Mouse (Mus musculus) olfactory bulb, adult 2 months (tissue): ENCODE measurements around the gene Wdr4. TPM values are rescaled to one million over a fixed set of nuclear protein-coding genes. Genes with fewer than 3 reads are reported as not detected.

Experiments
- H3K27ac ChIP-seq: fragments of 200-500 bp; 2 replicates; pipeline ENCODE4 v1.5.1; 2012; ENCODE audit warnings: low read depth, low read length; ENCODE audit not compliant: insufficient read depth
- H3K4me1 ChIP-seq: fragments of 200-500 bp; 2 replicates; pipeline ENCODE4 v1.6.1; 2012; ENCODE audit warnings: low read length; ENCODE audit not compliant: control insufficient read depth, insufficient read depth
- H3K4me3 ChIP-seq: fragments of 200-500 bp; 2 replicates; pipeline ENCODE4 v1.5.1; 2012; ENCODE audit warnings: mild to moderate bottlenecking, low read depth, low read length, moderate library complexity; ENCODE audit not compliant: insufficient read depth
- CTCF ChIP-seq: fragments of 200-500 bp; IDR thresholded peaks from 2 replicates; pipeline ENCODE4 v1.5.1; 2012; ENCODE audit warnings: low read depth, mild to moderate bottlenecking, low read length, moderate library complexity; ENCODE audit not compliant: insufficient read depth
- POLR2A ChIP-seq: fragments of 200-500 bp; IDR thresholded peaks from 2 replicates; pipeline ENCODE4 v1.6.1; 2012; ENCODE audit warnings: mild to moderate bottlenecking, low read depth, low read length, moderate library complexity; ENCODE audit not compliant: insufficient read depth
- WGBS: fragments of 180-500 bp; shearing (Covaris S2); methylation state at CpG from one replicate; pipeline ENCODE4 v1.1.7; 2018; 5-methylcytosine and 5-hydroxymethylcytosine counted together
- polyA plus RNA-seq: library from polyadenylated mRNA; stranded (reverse); fragments of >200 nt; gene quantifications from 2 replicates; pipeline ENCODE4 v1.2.4, GENCODE M21; 2012; ENCODE audit warnings: low replicate concordance; ENCODE audit not compliant: missing spikeins, insufficient read depth, insufficient read length

Gene Wdr4
- polyA plus RNA-seq, 1 experiment: not detected

DNA sequence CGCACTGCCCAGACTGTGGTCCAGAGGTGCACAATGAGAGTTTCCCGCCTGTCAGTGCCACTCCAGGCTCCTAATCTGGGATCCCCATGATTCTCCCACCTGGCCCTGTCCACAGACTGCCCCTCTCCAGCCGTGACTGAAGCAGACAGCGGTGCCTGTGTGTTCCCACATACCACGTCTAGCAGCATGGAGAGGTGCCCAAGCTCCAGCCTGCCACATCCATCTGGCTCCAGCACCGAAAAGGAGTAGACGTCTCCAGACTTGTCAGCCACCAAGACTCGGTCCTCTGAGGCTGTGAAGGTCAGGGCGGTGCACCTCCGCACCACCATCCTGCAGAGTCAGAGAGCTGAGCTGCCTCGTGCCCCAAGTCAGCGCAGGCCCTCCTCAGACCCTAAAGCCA lies 16.4 kb downstream of the Wdr4 start:
- peaks cover 27% of the 10 kb centered on the region for H3K4me1 ChIP-seq
- 90% methylated on average over 12 of the region's 12 CpGs for WGBS
- H3K4me3 ChIP-seq: no peak overlapping the region
- no peak overlapping the region for H3K27ac ChIP-seq
- TF ChIP-seq POLR2A (no peak), CTCF (no peak)

DNA sequence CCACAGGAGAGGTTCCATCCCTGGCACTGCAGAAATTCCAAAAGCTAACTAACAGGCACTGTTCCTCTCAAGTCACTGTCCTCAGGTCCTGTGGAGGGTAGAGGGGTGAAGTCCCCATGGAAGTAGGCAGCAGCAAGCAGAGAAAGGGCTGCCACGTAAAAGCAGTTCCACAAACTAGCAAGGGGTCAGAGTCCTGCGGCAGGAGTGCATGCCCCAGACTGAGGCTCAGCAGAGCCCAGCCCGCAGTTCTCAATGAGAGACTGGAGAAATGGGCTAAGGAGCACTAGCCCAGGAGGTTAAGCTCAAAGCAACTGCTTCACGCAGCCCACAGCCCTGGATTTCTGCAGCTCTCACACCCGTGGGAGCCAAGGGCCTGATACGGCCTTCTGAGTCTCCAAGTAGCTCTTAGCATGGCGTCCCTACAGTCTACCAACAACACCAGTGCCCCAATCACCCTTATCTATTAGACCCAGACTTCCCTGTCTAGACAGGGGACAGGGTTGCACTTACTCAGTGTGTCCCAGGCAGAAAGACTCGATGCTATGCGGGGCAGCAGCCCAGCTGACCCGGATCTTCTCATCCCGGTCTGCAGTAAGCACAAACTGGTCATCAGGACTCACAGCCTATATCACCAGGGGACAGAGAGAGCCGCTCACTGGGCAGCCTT lies 17.4 kb downstream of the Wdr4 start:
- H3K27ac ChIP-seq: no peak overlapping the region
- H3K4me1 ChIP-seq: peaks cover 27% of the 10 kb centered on the region
- 94% methylated on average over 12 of the region's 12 CpGs for WGBS
- no peak overlapping the region for H3K4me3 ChIP-seq
- TF ChIP-seq POLR2A (no peak), CTCF (no peak)

DNA sequence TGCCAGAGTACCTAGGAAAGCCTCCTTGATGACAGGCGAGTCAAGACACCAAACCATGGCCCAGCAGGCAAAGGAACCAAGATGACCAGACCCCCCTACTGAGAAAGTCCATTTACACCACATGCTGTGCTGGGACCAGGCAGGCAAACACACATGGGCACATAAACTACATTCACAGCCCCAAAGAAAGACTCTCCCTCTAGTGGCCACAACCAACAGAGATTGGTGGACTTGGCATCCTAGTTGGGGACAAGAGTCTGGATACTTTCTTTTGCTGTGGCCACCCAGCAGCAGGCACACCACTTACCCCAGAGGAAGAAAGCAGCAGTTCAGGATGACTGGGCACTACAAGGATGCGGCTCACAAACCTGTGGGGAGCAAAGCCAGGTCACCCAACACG lies 18.9 kb downstream of the Wdr4 start:
- Histone ChIP-seq H3K4me1 (peaks cover 27% of the 10 kb centered on the region), H3K27ac (no peak overlapping the region), H3K4me3 (no peak overlapping the region)
- TF ChIP-seq CTCF (no peak), POLR2A (no peak)
- WGBS: 94% methylated on average over 3 of the region's 3 CpGs

DNA sequence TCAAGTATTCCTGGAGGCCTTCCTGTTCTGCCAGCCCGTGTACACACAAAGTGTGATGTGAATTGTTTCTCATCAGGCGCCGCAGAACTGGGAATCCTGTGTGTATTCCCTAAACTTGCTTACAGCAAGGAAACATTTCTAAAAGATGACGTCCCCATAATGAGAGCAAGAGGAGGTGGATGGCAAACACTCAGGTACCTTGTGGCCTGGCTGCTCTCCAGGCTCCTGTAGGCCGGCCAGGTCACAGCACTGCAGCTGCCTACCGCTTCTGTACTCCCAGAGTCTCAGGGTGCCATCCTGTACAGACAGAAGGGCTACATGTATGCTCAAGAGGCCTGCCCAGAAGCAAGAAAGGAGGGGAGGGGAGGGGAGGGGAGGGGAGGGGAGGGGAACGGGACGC lies 19.4 kb downstream of the Wdr4 start:
- H3K27ac ChIP-seq: no peak overlapping the region
- no peak for TF ChIP-seq POLR2A
- no peak for TF ChIP-seq CTCF
- 87% methylated on average over 8 of the region's 8 CpGs for WGBS
- peaks cover 25% of the 10 kb centered on the region for H3K4me1 ChIP-seq
- H3K4me3 ChIP-seq: no peak overlapping the region

DNA sequence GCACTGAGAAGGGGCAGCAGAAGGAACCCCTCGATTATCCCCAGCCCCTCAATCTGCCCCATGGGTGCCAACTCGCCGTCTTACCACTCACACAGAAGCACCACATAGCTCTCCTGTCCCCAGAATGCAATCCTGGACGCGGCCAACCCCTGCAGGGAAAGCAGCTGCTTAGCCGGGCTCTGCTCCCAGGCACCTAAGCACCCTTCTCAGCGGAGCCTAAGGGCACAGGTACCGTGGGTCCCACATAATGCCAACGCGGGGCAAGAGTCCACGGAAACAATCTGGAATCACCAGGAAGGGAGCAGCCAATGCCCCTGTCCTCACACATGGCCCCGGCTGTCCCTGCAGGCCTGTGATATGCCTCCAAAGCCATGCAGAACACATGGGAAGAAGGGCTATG lies 20.1 kb downstream of the Wdr4 start:
- H3K27ac ChIP-seq: no peak overlapping the region
- peaks cover 19% of the 10 kb centered on the region for H3K4me1 ChIP-seq
- H3K4me3 ChIP-seq: no peak overlapping the region
- TF ChIP-seq POLR2A (no peak), CTCF (no peak)
- 98% methylated on average over 12 of the region's 12 CpGs for WGBS

DNA sequence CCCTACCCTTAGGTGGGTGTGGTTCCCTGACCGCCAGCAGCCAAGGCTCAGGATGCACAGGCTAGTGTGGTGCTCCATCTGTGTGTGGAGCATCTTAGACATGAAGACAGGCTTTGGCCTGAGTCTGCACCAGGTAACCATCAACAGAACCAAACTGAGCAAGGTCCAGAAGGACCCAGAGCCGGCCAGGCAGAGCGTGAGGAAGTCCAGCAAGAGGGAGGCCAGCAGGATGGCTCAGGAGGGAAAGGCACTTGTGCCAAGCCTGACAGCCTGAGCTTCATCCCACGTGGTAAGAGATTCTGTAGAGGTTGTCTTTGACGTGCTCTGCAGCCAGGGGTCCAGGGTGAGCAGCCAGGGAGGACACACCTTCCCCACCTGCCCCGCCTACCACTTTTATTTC lies 22.1 kb downstream of the Wdr4 start:
- Histone ChIP-seq H3K27ac (no peak overlapping the region), H3K4me3 (no peak overlapping the region)
- 89% methylated on average over 6 of the region's 6 CpGs for WGBS

DNA sequence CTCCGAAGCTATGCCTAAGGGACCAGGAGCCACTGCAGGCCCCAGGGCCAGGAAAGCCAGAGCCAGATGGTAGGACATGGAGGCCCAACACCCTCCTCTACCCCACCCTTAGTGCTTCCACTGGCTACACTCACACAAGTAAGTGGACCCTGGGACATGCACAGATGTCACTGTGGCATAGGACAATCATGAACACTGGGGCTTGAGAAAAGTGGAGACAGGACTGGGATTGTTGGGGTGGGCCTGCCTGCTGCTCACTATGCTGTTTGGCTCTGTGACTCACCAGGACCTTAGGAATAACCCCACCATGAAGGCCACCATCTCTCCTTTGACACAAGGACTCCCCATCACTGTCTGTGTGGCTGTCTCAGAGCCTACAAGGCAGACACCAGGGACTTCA lies 24.8 kb downstream of the Wdr4 start:
- Histone ChIP-seq H3K4me1 (no peaks in the 10 kb centered on the region), H3K4me3 (no peak overlapping the region), H3K27ac (no peak overlapping the region)
- no peak for TF ChIP-seq CTCF
- TF ChIP-seq POLR2A: no peak
- 90% methylated on average over 1 of the region's 1 CpGs for WGBS

More for the DNA sequence above, 22.1 kb downstream of the Wdr4 start:
- peaks cover 2% of the 10 kb centered on the region; the same call in 1 of the 2 replicates for H3K4me1 ChIP-seq
- TF ChIP-seq POLR2A (no peak), CTCF (no peak)

DNA sequence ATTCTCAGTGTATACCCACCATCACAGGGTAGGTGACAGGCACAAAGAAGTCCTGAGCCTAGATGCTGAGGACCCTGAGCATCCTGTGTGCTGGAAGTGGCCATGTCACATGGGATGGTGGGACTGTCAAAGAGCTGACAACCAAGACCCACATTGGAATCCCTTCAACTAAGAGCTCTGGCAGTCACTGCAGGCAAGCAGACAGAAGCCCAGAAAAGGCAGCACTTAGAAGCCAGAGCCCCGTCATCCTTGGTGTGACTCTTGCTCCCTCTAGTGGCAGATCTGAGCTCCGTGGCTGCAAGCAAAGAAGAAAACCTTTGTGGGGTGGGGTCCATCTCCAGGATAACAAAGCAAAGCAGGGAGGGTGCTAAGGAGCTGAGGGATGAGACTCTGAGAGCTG lies 27.4 kb downstream of the Wdr4 start:
- TF ChIP-seq CTCF: peak; percentile 85
- TF ChIP-seq POLR2A: no peak
- 2% methylated on average over 2 of the region's 2 CpGs for WGBS
- Histone ChIP-seq H3K4me3 (no peak overlapping the region), H3K4me1 (no peaks in the 10 kb centered on the region), H3K27ac (no peak overlapping the region)

DNA sequence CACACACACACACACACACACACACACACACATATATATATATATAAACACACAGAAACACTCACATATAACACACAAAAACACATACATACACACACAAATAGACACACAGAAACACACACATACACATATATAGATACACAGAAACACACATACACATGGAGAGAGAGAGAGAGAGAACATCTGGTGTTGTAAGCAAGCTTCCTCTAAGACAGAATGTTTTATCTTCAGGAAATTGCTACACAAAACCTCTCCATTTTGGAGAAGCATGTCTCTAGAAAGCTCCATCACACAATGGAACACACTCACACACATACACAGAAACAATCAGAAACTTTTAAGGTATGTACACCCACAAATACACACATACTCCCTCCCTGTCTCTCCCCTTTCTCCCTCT lies 28.4 kb downstream of the Wdr4 start:
- TF ChIP-seq POLR2A (no peak), CTCF (no peak)
- peaks cover 3% of the 10 kb centered on the region for H3K4me1 ChIP-seq
- H3K27ac ChIP-seq: no peak overlapping the region
- H3K4me3 ChIP-seq: no peak overlapping the region
